Mouse (Mus musculus) limb, embryonic 11.5 days (tissue): Measurements from ENCODE around the gene Itgav. TPM values are rescaled to one million over a fixed set of nuclear protein-coding genes. Genes with fewer than 3 reads are reported as not detected.

Source experiments
- ATAC-seq: fragments of 200-750 bp; cut with Nextera tagmentation; 2 replicates; pipeline ENCODE4 v1.8.0; 2017; ENCODE audit warnings: low read depth; ENCODE audit not compliant: insufficient number of reproducible peaks, low FRiP score, low TSS enrichment
- DNase-seq: peaks from one replicate; pipeline ENCODE4 v3.0.0-alpha.2; 2015; ENCODE audit warnings: low spot score
- H3K27ac ChIP-seq: fragments of 300-500 bp; sonication (generic); replicated peaks from 2 replicates; pipeline ENCODE4 v1.5.1; 2014; ENCODE audit warnings: low read depth, mild to moderate bottlenecking, low read length
- H3K27me3 ChIP-seq: fragments of 300-500 bp; sonication (generic); 2 replicates; pipeline ENCODE4 v1.6.1; 2014; ENCODE audit warnings: mild to moderate bottlenecking, low read length, mixed read lengths; ENCODE audit not compliant: control insufficient read depth, insufficient read depth
- H3K36me3 ChIP-seq: fragments of 300-500 bp; sonication (generic); 2 replicates; pipeline ENCODE4 v1.6.1; 2014; ENCODE audit warnings: mild to moderate bottlenecking, low read length, moderate library complexity, mixed read lengths; ENCODE audit not compliant: control insufficient read depth, insufficient read depth
- H3K4me1 ChIP-seq: fragments of 300-500 bp; sonication (generic); 2 replicates; pipeline ENCODE4 v1.6.1; 2014; ENCODE audit warnings: low read length, mixed read lengths; ENCODE audit not compliant: control insufficient read depth, insufficient read depth
- H3K4me2 ChIP-seq: fragments of 300-500 bp; sonication (generic); 2 replicates; pipeline ENCODE4 v1.6.1; 2014; ENCODE audit warnings: low read depth, mild to moderate bottlenecking, moderate library complexity; ENCODE audit not compliant: severe bottlenecking
- H3K4me3 ChIP-seq: fragments of 300-500 bp; sonication (generic); 2 replicates; pipeline ENCODE4 v1.5.1; 2014; ENCODE audit warnings: low read depth, low read length
- H3K9ac ChIP-seq: fragments of 300-500 bp; sonication (generic); 2 replicates; pipeline ENCODE4 v1.6.1; 2014; ENCODE audit warnings: mild to moderate bottlenecking, low read length
- H3K9me3 ChIP-seq: fragments of 300-500 bp; sonication (generic); 2 replicates; pipeline ENCODE4 v1.6.1; 2016; ENCODE audit warnings: low read length; ENCODE audit not compliant: control insufficient read depth
- WGBS: fragments of 180-500 bp; shearing (Covaris S2); extraction: QIAGEN DNeasy Blood & Tissue Kit; methylation state at CpG from one replicate; pipeline ENCODE4 v1.1.7; 2014; 5-methylcytosine and 5-hydroxymethylcytosine counted together
- polyA plus RNA-seq: library from polyadenylated mRNA; unstranded; fragments of >200 nt; fragmentation: Nextera tagmentation; extraction: Ambion mirVana; gene quantifications from 2 replicates; pipeline ENCODE4 v1.2.1, GENCODE M21; 2014

The Itgav gene
- polyA plus RNA-seq, 1 experiment from 2014 or later, result 66.3 TPM

GRCm38 (mm10) chr2:83733981-83734393 is 9.8 kb downstream of the Itgav start:
- 91% methylated on average over 13 of the region's 13 CpGs for WGBS
- no peak overlapping the region for H3K9ac ChIP-seq

GRCm38 (mm10) chr2:83735276-83735675 is 11.1 kb downstream of the Itgav start:
- H3K9ac ChIP-seq, result no peak overlapping the region
- H3K4me1 ChIP-seq, result no peaks in the 10 kb centered on the region
- H3K4me3 ChIP-seq, result no peak overlapping the region
- H3K36me3 ChIP-seq, result peaks cover 4% of the 10 kb centered on the region; the same call in 1 of the 2 replicates
- DNase-seq (no peak), ATAC-seq (no peak)
- H3K4me2 ChIP-seq, result no peak overlapping the region
- 88% methylated on average over 5 of the region's 5 CpGs for WGBS
- no peak overlapping the region for H3K27ac ChIP-seq
- no peaks in the 10 kb centered on the region for H3K9me3 ChIP-seq
- no peaks in the 10 kb centered on the region for H3K27me3 ChIP-seq

More at GRCm38 (mm10) chr2:83733981-83734393, 9.8 kb downstream of the Itgav start:
- DNase-seq (no peak), ATAC-seq (no peak)
- H3K27ac ChIP-seq, result no peak overlapping the region
- H3K9me3 ChIP-seq, result no peaks in the 10 kb centered on the region
- H3K27me3 ChIP-seq, result no peaks in the 10 kb centered on the region
- H3K4me2 ChIP-seq, result no peak overlapping the region
- H3K36me3 ChIP-seq, result peaks cover 4% of the 10 kb centered on the region; the same call in 1 of the 2 replicates
- no peaks in the 10 kb centered on the region for H3K4me1 ChIP-seq
- H3K4me3 ChIP-seq, result no peak overlapping the region

DNA sequence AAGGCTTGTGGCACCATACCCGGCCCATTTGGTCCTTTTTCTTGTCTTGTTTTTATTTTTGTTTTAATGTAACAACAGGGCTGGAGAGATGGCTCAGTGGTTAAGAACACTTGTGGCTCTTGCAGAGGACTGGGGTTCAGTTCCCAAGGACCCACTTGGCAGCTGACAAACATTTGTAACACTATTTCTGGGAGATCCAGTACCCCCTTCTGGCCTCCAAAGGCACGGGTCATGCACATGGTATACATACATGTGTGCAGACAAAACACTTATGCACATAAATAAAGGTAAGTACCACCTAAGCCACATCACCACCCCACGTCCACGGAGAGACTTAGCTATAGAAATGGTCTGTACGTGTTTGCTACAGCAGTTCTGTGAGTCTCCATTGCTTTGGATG is 12.6 kb downstream of the Itgav start:
- no peak overlapping the region for H3K27ac ChIP-seq
- no peak overlapping the region for H3K9ac ChIP-seq
- H3K4me3 ChIP-seq, result no peak overlapping the region
- H3K36me3 ChIP-seq, result peaks cover 4% of the 10 kb centered on the region; the same call in 1 of the 2 replicates
- 96% methylated on average over 5 of the region's 5 CpGs for WGBS
- H3K4me2 ChIP-seq, result no peak overlapping the region
- no peaks in the 10 kb centered on the region for H3K9me3 ChIP-seq
- no peaks in the 10 kb centered on the region for H3K27me3 ChIP-seq
- no peak for DNase-seq
- H3K4me1 ChIP-seq, result no peaks in the 10 kb centered on the region
- ATAC-seq, result no peak

GRCm38 (mm10) chr2:83738586-83739251 is 14.5 kb downstream of the Itgav start:
- Histone ChIP-seq H3K27ac (no peak overlapping the region), H3K4me1 (no peaks in the 10 kb centered on the region)
- WGBS, result 85% methylated on average over 14 of the region's 14 CpGs

DNA sequence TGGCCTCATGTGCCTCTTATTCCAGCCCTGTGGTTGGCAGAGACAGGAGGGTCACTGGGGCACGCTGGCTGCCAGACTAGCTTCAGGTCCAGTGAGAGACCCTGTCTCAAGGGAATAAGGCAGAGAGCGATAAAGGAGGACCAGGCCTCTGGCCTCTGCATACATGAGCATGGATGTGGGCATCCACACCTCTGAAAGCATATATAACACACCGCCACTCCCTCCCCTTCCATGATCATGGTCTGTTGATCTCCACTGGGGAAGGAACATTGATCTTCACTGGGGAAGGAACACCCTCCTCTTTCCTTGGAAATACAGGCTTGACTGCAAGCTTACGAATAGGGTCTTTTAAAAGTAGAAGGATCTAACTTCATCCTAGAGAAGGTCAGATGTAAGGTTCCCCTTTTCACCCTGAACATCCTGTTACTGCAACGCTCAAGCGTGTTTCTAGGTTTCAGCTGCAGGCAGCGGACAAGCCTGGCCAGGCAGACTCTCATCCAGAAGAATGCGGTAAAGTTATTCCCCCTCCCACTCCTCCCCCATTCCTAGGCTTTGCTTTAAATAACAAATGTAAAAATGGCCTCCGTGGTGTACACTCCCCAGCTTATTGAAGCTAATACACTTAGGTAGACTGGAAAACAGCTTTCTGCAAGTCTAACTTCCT is 15.4 kb downstream of the Itgav start:
- H3K27ac ChIP-seq, result no peak overlapping the region
- no peak for DNase-seq
- H3K4me1 ChIP-seq, result no peaks in the 10 kb centered on the region
- H3K36me3 ChIP-seq, result peaks cover 4% of the 10 kb centered on the region; the same call in 1 of the 2 replicates
- H3K4me2 ChIP-seq, result no peak overlapping the region
- no peak for ATAC-seq
- 80% methylated on average over 9 of the region's 9 CpGs for WGBS
- H3K27me3 ChIP-seq, result no peaks in the 10 kb centered on the region
- H3K9ac ChIP-seq, result no peak overlapping the region
- no peak overlapping the region for H3K4me3 ChIP-seq
- no peaks in the 10 kb centered on the region for H3K9me3 ChIP-seq

More at GRCm38 (mm10) chr2:83738586-83739251, 14.5 kb downstream of the Itgav start:
- Histone ChIP-seq H3K9ac (no peak overlapping the region), H3K4me3 (no peak overlapping the region), H3K4me2 (no peak overlapping the region), H3K27me3 (no peaks in the 10 kb centered on the region), H3K9me3 (no peaks in the 10 kb centered on the region), H3K36me3 (peaks cover 4% of the 10 kb centered on the region; the same call in 1 of the 2 replicates)
- ATAC-seq, result no peak
- no peak for DNase-seq

DNA sequence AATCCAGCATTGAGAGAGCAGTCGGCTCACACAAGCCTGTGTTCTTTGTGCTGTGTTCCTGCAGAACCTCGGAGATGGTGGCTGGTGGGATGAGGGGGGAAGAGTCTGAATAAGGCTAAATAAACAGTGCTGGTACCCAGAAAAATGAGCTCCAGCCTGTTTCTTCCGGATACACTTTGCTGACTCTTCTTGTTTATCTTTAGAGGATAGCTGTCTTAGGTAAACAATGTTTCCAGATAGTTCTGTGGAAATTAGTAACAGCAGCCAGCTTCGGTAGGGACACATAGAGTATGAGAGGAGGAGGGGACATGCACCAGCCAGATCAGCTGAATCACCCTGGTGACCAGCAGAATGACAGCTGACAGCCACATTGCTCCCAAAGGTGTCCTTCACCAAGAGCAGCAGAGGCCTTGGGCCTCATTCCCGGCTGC is 16.4 kb downstream of the Itgav start:
- Histone ChIP-seq H3K9ac (no peak overlapping the region), H3K36me3 (peaks cover 4% of the 10 kb centered on the region; the same call in 1 of the 2 replicates), H3K4me3 (no peak overlapping the region), H3K4me2 (no peak overlapping the region), H3K4me1 (no peaks in the 10 kb centered on the region), H3K9me3 (no peaks in the 10 kb centered on the region), H3K27me3 (no peaks in the 10 kb centered on the region), H3K27ac (no peak overlapping the region)
- WGBS, result 60% methylated on average over 5 of the region's 5 CpGs
- DNase-seq (no peak), ATAC-seq (no peak)

DNA sequence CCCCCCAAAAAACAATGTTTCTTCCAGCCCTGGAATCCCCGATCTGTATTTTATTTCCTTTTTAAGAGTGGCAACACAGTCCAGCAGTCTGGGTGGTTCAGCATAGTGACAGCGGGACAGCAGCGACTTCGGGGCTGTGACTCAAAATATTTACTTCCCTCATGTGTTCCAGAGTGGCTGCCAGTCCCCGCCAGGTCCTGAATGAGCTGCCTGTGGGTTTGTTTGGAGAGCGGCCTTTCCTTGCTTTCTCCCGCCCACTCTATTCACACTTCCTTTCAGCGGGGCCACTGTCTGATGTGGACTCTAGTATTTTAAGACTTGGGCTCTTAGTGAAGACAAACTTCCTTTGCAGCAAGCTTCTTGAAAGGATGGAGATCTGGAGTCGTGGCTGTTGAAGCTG is 18.0 kb downstream of the Itgav start:
- no peak overlapping the region for H3K27ac ChIP-seq
- H3K9me3 ChIP-seq, result no peaks in the 10 kb centered on the region
- DNase-seq, result no peak
- no peak overlapping the region for H3K4me3 ChIP-seq
- no peaks in the 10 kb centered on the region for H3K27me3 ChIP-seq
- 71% methylated on average over 9 of the region's 9 CpGs for WGBS
- no peak overlapping the region for H3K9ac ChIP-seq
- ATAC-seq, result no peak
- no peak overlapping the region for H3K4me2 ChIP-seq
- no peaks in the 10 kb centered on the region for H3K4me1 ChIP-seq
- H3K36me3 ChIP-seq, result peaks cover 4% of the 10 kb centered on the region; the same call in 1 of the 2 replicates

GRCm38 (mm10) chr2:83742836-83743235 is 18.6 kb downstream of the Itgav start:
- DNase-seq (no peak), ATAC-seq (no peak)
- Histone ChIP-seq H3K4me3 (no peak overlapping the region), H3K27ac (no peak overlapping the region), H3K4me1 (no peaks in the 10 kb centered on the region), H3K4me2 (no peak overlapping the region), H3K36me3 (peaks cover 4% of the 10 kb centered on the region; the same call in 1 of the 2 replicates), H3K27me3 (no peaks in the 10 kb centered on the region), H3K9ac (no peak overlapping the region), H3K9me3 (no peaks in the 10 kb centered on the region)
- WGBS, result 92% methylated on average over 2 of the region's 2 CpGs
